Mouse (Mus musculus) telencephalon, adult 2 months (tissue): Measurements from ENCODE around the gene Ublcp1.

Experiments
- DNase-seq: peaks from one replicate; pipeline ENCODE4 v3.0.0-alpha.2; 2011; ENCODE audit warnings: low read depth, low spot score

The Ublcp1 gene

GRCm38 (mm10) chr11:44470432-44471336 is at the start of gene Ublcp1:
Ublcp1 (minus strand) TSS chr11:44470498.
- peak; percentile 90 for DNase-seq

GRCm38 (mm10) chr11:44519096-44519949 is 49.0 kb upstream of the Ublcp1 start:
- no peak for DNase-seq

DNA sequence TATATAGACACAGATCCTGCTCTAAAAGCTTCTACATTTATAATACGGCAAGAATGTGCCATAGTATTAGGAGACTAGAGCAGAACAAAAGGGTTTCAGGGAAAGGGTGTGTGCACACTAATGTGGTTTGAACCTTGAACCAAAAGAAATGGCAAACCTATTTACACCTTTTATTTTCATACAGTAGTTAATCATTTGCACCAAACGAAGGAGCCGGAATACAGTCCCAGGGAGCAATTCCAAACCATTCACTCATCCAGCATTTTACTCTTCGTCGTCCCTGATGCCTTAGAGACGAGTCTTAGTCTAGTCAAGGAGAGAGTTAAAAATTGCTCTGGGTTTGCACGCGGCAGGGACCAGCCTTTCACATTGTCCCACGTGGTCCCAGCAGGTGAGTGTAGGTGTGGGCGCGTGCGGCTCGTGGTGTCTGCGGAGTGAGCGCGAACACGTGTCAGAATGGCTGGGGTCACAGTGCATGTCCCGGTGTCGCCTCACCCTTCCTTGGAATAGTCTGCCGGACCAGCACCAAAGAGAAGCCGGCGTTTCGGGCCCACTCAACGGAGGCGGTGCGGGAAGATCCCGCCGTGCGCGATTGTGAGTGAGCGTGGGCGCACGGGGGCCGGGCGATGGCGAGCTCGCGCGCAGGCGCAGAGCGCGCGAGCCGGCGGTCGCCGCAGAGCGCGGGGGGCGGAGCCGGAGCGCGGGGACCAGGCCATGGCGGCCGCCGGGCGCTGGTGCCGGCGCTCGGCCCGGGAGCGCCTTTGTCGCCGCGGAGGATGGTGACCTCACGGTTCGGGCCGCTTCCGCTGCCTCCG is 48.2 kb upstream of the Ublcp1 start, which contains the start of gene Rnf145:
Rnf145 (plus strand) TSS at position 684 of the 815 bp plus-strand sequence.
- DNase-seq = peak; percentile 64

DNA sequence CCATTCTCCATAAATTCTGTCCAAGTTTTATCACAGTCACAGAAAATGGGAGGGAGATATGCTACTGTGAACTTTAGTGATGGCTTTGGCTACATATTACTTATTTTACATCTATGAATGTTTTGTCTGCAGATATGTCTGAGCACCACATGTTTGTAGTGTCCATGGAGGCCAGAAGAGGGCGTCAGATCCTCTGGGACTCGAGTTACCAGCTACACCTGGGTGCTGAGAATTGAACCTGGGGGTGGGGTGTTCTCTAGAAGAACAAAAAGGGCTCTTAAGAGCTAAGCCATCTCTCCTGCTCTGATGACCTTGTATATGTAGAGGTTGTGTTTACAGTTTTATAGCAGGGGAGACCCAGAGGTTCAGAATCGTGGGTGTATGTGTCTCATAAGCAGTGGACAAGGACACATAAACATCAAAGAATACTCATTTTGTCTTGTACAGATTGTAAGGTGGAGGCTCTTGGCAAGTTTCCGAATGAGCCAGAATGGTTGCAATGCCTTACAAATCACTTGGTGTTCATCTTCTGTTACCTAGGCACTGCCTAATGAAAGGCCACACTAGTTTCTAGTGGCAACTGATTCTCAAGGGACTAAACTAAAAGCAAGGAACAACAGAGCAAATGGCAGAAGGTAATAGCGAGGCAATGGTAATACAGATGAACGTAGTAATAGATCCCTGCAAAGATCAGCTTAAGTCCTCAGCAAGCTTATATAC is 47.4 kb upstream of the Ublcp1 start:
- no peak for DNase-seq

DNA sequence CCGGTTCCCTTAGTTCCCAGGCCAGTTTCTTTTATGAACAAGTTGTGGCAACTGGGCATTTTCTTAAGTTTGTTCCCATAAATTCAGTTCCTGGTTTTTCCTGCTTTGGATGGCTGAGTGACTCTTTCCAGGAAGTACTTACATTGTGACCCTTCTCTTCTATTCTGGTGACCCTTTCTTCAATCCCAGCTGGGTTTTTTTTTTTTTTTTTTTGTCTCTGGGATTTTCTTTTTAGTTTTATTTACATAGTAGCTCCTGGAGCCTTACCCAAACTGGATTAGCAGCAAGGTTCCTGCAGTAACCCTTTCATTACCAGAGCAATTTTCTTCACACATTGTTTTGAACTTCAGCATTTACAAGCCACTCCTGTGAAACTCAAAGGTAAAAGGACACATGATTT is 46.1 kb upstream of the Ublcp1 start:
- DNase-seq = no peak

- no peak for DNase-seq
Measured at GRCm38 (mm10) chr11:44514666-44515065, 44.4 kb upstream of the Ublcp1 start.

- DNase-seq = no peak
Measured at GRCm38 (mm10) chr11:44513026-44513422, 42.7 kb upstream of the Ublcp1 start.

- DNase-seq = no peak
Measured at GRCm38 (mm10) chr11:44512044-44513025, 42.0 kb upstream of the Ublcp1 start.

- DNase-seq = no peak
Measured at GRCm38 (mm10) chr11:44510371-44510770, 40.1 kb upstream of the Ublcp1 start.

GRCm38 (mm10) chr11:44509906-44510305 is 39.6 kb upstream of the Ublcp1 start:
- DNase-seq = no peak

GRCm38 (mm10) chr11:44508876-44509275 is 38.6 kb upstream of the Ublcp1 start:
- DNase-seq = no peak

DNA sequence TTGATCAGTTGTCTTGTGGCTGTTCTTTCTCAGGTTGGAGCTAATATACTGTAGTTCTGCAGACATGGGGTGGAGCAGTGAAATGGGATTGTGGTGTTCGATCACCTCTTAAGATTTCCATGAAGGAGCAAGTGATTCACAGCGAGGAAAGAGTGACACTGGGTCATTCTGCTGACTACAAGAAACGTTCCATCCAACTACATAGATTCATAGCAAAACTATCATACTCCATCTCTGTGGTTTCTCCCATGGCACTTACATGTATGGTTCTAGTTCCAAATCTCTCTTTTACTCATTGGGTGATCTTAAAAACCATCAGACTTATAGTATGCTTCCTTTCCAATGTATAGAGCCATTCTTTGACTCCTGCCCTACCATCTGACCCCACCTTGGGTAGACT is 34.5 kb upstream of the Ublcp1 start:
- DNase-seq = no peak

GRCm38 (mm10) chr11:44504146-44504545 is 33.8 kb upstream of the Ublcp1 start:
- DNase-seq = no peak

DNA sequence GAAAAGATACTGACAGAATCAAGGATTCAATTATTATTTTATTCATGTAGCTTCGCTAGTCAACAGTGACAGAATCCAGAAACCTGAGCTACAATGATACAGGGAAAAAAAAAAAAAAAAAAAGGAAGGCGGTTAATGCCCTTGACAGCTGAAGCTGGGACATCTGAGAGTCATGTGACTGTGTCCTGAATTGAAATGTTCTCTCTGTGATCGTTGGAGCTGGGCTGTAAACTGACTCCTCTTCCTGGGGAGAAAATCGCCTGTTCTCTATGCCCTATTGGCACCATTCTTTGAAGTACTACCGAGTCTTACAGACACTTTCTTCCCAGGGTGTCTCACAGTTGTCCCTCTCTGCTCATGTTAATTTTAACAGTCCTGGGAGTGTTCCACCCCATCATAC is 32.6 kb upstream of the Ublcp1 start:
- DNase-seq = no peak

- no peak for DNase-seq
Measured at GRCm38 (mm10) chr11:44501477-44501876, 31.2 kb upstream of the Ublcp1 start.

GRCm38 (mm10) chr11:44500966-44501365 is 30.7 kb upstream of the Ublcp1 start:
- DNase-seq = no peak

DNA sequence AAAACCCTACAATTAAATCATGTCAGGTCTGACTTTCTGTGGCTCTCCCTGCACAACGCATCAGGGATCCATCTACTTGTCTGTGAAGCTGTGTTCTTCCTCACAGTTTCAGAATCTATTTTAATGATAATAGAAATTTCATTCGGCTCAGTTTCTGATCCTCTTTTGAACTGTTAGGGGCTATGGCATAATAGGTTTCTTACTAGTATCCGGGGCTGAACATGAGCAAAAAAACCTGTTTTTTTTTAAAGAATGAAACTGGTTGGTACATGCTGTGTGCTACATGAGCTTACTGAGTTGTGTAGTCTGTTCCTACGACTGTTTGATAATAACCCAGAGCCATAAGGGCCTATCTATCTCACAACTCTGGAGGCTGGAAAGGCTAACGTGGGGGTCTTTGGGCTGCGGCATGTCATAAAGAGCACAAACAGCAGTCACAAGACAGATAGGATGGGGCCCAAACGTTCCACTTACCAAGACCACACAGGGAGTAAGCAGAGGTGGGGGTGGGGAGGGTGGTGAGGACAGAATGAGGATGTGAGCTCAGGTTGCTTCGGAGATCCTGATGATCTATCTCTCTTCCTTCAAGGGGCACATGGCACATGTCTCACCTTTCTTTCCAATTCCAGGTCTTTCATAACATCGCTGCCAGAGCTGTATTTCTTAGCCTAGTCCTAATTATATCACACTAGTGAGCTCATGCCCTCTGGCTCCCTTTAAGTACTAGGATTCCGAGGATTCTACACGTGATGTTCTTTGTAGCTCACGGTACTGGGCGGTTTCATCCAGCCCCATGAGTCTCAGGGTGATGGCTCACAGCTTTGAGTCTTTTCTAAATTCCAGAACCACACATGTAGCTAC is 28.3 kb upstream of the Ublcp1 start:
- no peak for DNase-seq

GRCm38 (mm10) chr11:44496217-44496616 is 25.9 kb upstream of the Ublcp1 start:
- no peak for DNase-seq
